Mouse (Mus musculus) frontal cortex, adult 2 months (tissue): ENCODE results near the gene Gfral. TPM values are rescaled to one million over a fixed set of nuclear protein-coding genes. Genes with fewer than 3 reads are reported as not detected.

ENCODE experiments used
- DNase-seq, 2 experiments: peaks; one replicate each; pipeline ENCODE4 v3.0.0; 2022; ENCODE audit warnings: low spot score in 1 of 2; ENCODE audit errors: extremely low spot score in 1 of 2
- polyA plus RNA-seq: library from polyadenylated mRNA; depleted of rRNA; stranded (reverse); fragments of >200 nt; gene quantifications from 2 replicates; pipeline ENCODE4 v1.2.3, GENCODE M21; 2012; rRNA removed

The Gfral gene
- not detected in 2 replicates for polyA plus RNA-seq

- no peak for DNase-seq
Measured at GRCm38 (mm10) chr9:76213557-76213956, at the start of gene Gfral. Gfral (minus strand) TSS chr9:76213657.

GRCm38 (mm10) chr9:76257731-76258130, 44.3 kb upstream of the Gfral start:
- no peak for DNase-seq

GRCm38 (mm10) chr9:76252544-76252943, 39.1 kb upstream of the Gfral start:
- DNase-seq, result no peak

DNA sequence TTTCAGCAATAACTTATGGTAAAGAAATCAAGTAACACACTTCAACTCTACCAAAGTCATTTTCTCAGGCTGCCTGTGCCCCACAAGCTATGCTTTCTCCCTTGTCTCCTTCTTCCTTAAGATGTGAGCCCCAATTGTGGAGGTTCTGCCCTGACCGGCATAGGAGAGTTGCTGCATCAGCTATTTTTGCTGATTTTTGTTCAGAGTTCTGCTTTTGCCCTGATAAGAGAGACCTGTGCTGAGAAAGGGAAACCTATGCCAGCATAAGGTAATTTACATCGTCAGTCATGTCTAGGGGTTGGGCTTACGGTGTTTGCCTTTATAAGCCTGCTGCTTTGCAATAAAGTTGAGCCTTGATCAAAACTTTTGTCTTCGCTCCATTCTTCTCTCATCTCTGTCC, 38.7 kb upstream of the Gfral start:
- no peak for DNase-seq

GRCm38 (mm10) chr9:76242322-76242721, 28.9 kb upstream of the Gfral start:
- no peak for DNase-seq

DNA sequence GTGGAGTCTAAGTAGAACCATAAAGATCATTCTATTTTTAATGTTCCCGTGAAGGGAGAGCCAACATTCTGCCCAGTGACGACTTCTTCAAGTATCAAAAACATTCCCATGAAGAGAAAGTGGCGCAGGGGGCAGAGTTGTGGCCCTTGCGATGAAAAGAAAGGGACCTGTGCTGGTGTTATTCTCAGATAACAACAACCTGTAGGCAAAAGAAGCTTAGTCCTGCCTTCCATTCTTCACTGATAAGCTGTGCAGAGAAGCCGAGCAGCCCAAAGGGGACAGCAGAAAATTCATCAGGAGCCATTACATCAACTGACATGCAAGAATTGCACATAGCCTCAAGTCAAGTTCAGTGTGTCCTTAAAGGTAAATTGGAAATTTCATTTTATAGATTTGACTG, 24.5 kb upstream of the Gfral start:
- DNase-seq, result no peak

DNA sequence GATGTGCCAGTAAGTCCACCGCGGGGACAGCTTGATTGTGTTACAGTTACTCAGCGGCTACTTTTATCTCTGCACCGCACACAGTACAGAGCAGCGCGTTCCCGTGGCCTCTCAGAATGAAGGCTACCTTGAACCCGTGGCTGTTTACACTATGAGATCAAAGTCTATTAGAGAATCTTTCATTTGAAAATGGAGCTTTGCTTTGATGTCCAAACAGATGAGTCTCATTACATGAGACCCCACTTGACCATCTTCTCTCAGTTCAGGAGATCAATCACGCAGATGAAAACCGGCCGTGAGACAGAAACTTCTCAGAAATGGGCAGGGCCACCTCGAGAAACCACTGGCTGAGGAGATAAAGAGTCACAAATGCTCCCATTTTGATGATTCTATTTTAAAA, 23.8 kb upstream of the Gfral start:
- DNase-seq, result no peak

GRCm38 (mm10) chr9:76236626-76237025, 23.2 kb upstream of the Gfral start:
- DNase-seq, result peak; percentile 30 to 77

GRCm38 (mm10) chr9:76235945-76236503, 22.6 kb upstream of the Gfral start:
- peak in 1 of 2 experiments; percentile 7 for DNase-seq

GRCm38 (mm10) chr9:76234899-76235298, 21.4 kb upstream of the Gfral start:
- no peak for DNase-seq

DNA sequence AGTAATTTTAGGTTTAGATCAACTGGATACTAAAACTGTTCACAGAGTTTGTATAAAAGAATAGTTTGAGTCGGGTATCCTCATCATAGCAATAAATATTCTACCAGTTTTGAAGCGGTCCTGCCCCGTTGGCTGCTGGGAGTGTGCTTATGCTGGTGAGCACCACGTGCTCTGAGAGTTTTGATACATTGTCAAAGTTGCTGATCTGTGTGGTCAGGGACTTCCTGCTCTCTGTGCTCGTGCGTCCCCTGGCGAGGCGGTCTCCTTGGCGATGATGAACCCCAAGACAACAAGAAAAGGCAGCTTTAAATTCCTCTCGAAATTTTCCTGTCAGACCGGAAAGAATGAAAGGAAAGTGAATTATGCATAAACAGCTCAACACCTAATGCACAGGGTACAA, 16.9 kb upstream of the Gfral start:
- no peak for DNase-seq

- DNase-seq, result no peak
Measured at GRCm38 (mm10) chr9:76217178-76217975, 3.9 kb upstream of the Gfral start.

- peak; percentile 3 to 9 for DNase-seq
Measured at GRCm38 (mm10) chr9:76214678-76215077, 1.2 kb upstream of the Gfral start.

GRCm38 (mm10) chr9:76196917-76197316, 16.5 kb downstream of the Gfral start:
- DNase-seq, result peak in 1 of 2 experiments; percentile 12

DNA sequence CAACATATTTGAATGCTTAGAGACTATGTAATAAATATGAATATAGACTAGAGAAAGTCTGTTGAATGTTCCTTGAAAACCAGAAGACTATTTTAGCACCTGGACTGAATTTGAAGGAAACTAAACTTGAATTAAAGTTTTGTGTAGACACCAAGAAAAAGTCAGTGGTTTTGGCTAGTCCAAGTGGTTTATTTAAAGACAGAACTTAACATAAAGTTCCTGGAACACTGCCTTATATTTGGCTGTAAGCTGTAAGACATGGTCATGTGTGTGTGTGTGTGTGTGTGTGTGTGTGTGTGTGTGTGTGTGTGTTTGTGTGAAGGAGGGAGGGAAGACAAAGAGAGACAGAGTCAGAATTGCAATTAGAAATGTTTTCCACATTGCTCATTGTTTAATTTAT, 34.2 kb downstream of the Gfral start:
- no peak for DNase-seq

DNA sequence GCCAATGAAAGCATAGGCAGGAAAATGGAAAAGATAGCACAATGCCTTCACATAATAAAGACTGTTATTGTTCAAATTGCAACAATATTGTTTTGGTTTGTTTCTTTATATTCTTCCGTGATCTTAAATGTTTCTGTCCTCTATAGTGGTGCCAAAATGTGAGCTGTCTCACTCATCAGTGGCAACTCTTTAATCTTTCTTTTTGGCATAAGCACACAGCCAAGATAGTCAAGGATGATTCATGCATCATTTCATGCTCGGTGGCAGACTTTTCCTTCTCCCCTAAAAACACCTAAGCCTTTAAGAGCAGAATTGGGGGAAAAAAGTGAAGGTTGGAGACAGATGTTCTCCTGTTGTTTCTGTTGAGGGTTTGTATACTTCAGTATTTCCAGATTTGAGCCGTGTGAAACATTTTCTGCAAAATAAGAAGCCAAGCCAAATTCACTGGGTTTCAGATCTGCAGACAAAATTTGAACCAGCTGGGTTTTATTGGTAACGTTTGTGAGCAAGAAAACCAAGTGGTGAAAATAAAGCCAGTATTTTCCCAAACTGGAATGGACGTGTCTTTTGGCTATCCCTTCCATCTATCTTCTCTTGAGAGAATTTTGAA, 40.7 kb downstream of the Gfral start:
- DNase-seq, result peak in 1 of 2 experiments; percentile 15

GRCm38 (mm10) chr9:76168355-76168754, 45.1 kb downstream of the Gfral start:
- peak in 1 of 2 experiments; percentile 36 for DNase-seq

DNA sequence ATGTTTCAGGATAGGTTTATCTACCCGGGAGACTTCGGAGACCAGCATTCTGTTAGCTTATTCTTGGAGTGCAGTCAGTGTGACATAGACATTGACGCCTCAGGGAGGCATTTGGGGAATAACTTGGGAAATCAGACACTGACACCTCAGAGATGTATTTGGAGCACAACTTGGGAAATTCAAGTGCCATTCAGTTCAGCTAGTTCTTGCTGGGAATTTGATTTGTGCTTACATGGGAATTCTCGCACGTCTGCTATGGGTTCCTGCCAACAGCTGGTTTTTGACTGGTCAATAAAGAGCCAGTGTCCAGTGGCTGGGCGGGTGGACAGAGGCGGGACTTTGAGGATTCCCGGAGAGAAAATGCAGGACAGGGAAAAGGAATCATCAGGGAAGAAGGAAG, 51.0 kb downstream of the Gfral start:
- no peak for DNase-seq

DNA sequence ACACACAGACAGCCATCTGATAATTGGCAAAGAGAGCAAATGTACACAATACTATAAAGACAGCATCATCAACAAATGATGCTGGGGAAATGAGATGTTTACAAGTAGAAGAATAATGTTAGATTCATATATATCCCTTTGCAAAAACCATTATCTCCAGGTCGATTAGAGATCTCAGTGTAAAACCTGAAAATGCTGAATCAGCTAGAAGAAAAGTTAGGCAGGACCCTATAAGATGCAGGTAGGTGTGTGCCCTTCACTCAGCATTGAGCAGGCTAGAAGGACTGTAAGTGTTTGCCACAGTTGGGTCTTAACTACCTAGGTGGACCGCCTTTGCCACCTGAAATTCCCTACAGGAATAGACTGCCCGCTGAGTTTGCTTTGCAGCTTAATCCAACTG, 67.9 kb downstream of the Gfral start:
- DNase-seq, result no peak

GRCm38 (mm10) chr9:76138378-76139109, 74.9 kb downstream of the Gfral start:
- DNase-seq, result peak in 1 of 2 experiments; percentile 7

DNA sequence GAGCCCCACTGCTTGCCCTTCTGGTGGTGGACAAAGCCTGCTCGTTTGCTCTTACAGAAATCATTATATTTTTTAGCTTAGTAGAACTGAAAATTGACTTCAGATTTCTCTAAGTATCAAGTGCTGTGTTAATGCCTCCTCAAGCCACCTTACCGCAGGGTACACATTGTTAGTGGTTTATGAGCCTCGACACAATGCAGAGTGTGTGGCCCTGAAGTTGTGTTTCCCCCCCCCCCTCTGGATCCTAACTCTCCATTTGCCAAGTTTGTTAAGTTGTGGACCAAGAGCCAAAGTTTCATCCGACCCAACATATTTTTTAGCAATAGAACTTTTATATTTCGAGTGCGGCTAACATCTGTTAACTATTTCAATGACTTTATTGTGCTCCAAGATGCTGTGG, 79.4 kb downstream of the Gfral start:
- DNase-seq, result no peak
